Mouse (Mus musculus): ENCODE results near the gene Pck2.

Pck2 gene

DNA sequence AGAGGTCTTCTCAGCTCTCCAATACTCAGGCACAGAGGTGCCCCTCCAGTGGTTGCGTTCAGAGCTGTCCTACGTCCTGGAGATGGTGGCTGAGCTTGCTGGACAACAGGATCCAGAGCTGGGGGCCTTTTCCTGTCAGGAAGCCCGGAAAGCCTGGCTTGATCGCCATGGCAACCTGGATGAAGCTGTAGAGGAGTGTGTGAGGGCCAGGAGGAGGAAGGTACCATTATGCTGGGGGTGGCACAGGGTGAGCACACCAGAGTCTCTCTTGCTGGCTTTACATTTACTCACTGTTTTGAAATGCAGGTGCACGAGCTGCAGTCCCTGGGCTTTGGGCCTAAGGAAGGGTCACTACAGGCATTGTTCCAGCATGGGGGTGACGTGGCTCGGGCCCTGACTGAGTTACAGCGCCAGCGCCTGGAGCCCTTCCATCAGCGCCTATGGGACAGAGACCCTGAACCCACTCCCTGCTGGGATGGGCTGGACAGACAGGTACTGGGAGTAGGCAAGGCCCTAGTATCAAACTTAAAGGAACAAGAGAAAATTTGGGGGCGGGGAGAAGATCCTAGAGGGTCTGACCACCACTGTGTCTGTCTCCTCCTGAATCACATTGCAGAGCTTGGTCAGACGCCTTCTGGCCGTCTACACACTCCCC lies 56.1 kb downstream of the Pck2 start:
- DNase-seq (ENCODE audit: extremely low read depth, insufficient read length, low spot score): no peak

DNA sequence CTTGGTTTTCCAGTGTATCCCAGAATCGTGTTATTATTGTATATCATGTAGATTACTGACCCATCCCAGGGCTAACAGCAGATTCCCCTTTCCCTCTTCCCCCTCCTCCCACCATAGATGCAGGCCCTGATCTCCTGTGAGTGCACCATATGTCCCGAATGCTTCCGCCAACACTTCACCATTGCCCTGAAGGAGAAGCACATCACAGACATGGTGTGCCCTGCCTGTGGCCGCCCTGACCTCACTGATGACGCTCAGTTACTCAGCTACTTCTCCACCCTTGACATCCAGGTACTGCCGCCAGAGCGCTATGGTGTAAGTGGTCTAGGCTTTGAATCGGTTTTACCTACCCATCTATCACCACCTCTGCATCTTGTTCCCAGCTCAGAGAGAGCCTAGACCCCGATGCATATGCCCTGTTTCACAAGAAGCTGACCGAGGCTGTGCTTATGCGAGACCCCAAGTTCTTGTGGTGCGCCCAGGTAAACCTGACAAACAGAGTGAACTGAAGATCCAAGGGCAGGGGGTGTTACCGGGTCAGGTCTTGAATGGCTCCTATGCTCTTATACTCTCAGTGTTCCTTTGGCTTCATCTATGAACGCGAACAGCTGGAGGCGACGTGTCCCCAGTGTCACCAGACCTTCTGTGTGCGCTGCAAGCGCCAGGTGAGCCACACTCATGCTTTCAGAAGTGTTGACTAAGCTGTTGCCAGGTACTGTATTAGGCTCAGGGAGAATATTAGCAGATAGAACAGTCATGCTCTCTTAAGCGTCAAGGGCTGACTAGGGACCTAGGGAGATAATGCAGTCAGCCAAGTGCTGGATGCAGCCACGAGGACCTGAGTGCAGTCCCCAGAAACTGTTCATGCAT lies 58.7 kb downstream of the Pck2 start:
- DNase-seq (ENCODE audit: extremely low read depth, insufficient read length, low spot score): no peak
